Mouse (Mus musculus) lung, postnatal 0 days (tissue): ENCODE results near the gene Itgb3.

Experiments used
- CTCF ChIP-seq: IDR thresholded peaks from 2 replicates; pipeline ENCODE4 v1.5.1; 2016; ENCODE audit warnings: antibody characterized with exemption, mild to moderate bottlenecking
- EP300 ChIP-seq: IDR thresholded peaks from 2 replicates; pipeline ENCODE4 v1.6.1; 2016; ENCODE audit warnings: antibody characterized with exemption, mild to moderate bottlenecking, control low read depth

GRCm38 (mm10) chr11:104614130-104614529 lies 6.3 kb downstream of the Itgb3 start:
- TF ChIP-seq CTCF, result no peak
- TF ChIP-seq EP300, result no peak
